Mouse (Mus musculus) c-Kit-negative CD71-positive TER-119-positive erythroid progenitor cells, embryonic 14.5 days (primary cell): ENCODE results near the gene Atf7ip2.

Experiments used
- DNase-seq: peaks from one replicate; pipeline ENCODE4 v3.0.0-alpha.2; 2013; ENCODE audit warnings: low read depth, low spot score

Atf7ip2 gene

GRCm38 (mm10) chr16:10297696-10298644, 105.5 kb downstream of the Atf7ip2 start:
- DNase-seq: no peak

GRCm38 (mm10) chr16:10299637-10300036, 107.1 kb downstream of the Atf7ip2 start:
- DNase-seq: no peak

- no peak for DNase-seq
These were observed 108.0 kb downstream of the Atf7ip2 start for GRCm38 (mm10) chr16:10300231-10301186.
